1 mouse cellular context compared by ENCODE assay signal in genomic region chr6:51580040-51580680, GRCm38 (mm10).
TF ChIP-seq lines count a peak whose summit lies in the region.

No protein-coding gene starts in this region.

TF ChIP-seq in CH12.LX, 34 proteins besides CTCF, POLR2A, EP300 and RAD21 (continued from another document):
- TF ChIP-seq IRF4 (IDR thresholded peaks at IDR 0.05; ENCODE audit: low read depth, low read length) = 0 out of 2 replicates have a peak, but pooled peaks have one; percentile 40
- peak; percentile 95 for TF ChIP-seq SMC3 (IDR thresholded peaks at IDR 0.05; ENCODE audit: low read depth, low read length)
- TF ChIP-seq RCOR1 (conservative IDR thresholded peaks at IDR 0.05; ENCODE audit: low read depth, low read length) = no peak
- TF ChIP-seq ZC3H11A (IDR thresholded peaks at IDR 0.05; ENCODE audit: low read depth, low read length) = peak; percentile 77
- TF ChIP-seq TCF12 (IDR thresholded peaks at IDR 0.05; ENCODE audit: low read depth, low read length) = no peak
- no peak for TF ChIP-seq CHD2 (IDR thresholded peaks at IDR 0.05; ENCODE audit: low read length)
